Mouse (Mus musculus) monocyte, adult 5-6 weeks (primary cell): Measurements from ENCODE around the gene Slc6a17. TPM values are rescaled to one million over a fixed set of nuclear protein-coding genes. Genes with fewer than 3 reads are reported as not detected.

Experiments
- ATAC-seq: fragments of 153-309, 156-312 bp; replicated peaks from 2 replicates; pipeline ENCODE4 v1.8.0; 2017; ENCODE audit warnings: mild to moderate bottlenecking; ENCODE audit not compliant: low TSS enrichment, insufficient number of reproducible peaks, severe bottlenecking, poor library complexity, low FRiP score
- total RNA-seq: library from RNA; stranded (forward); fragments of 200-1000, 200-491, 200-594 nt; gene quantifications from 3 replicates; pipeline ENCODE4 v1.2.3, GENCODE M21; 2017

The Slc6a17 gene
- total RNA-seq, 1 experiment from 2014 or later = not detected

GRCm38 (mm10) chr3:107433614-107434013, 84.2 kb downstream of the Slc6a17 start:
- ATAC-seq = no peak

- ATAC-seq = no peak
These were observed 86.5 kb downstream of the Slc6a17 start for GRCm38 (mm10) chr3:107431268-107431667.

GRCm38 (mm10) chr3:107424258-107425041, 93.4 kb downstream of the Slc6a17 start:
- ATAC-seq = no peak

DNA sequence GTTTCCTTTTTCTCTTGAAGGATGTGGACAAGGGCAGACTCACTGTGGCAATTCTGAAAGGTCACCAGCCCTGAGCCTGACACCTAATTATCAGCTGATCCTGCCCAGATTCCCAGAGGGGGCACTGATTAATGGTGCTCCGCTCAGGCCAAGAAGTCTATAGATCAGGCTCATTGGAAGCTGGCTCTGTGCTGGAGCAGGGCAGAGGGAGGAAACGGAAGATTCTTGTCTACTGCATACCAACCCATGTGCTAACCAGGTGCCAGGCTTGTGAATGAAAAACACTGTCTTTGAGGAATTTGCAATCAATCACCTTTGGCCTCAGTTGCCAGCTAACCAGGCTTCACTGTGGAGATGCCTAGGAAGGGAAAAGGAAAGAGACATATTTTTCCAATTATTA, 97.7 kb downstream of the Slc6a17 start:
- ATAC-seq = no peak

Other genes with a start within 250 kb of the Slc6a17 start
- gene Lamtor5, start 239.2 kb downstream of the Slc6a17 start, total RNA-seq = 53.9 to 104 TPM (median 75.6 TPM) in 3 replicates
- gene Slc16a4, start 226.8 kb downstream of the Slc6a17 start, total RNA-seq = 0.67 to 1.1 TPM (median 0.96 TPM) in 3 replicates
- gene Rbm15, start 184.3 kb downstream of the Slc6a17 start, total RNA-seq = 22.2 to 45.8 TPM (median 22.5 TPM) in 3 replicates
- gene Kcnc4, start 58.5 kb downstream of the Slc6a17 start, total RNA-seq = not detected in 3 replicates
- gene Ubl4b, start 37.1 kb upstream of the Slc6a17 start, total RNA-seq = not detected in 3 replicates
- not detected in 3 replicates for gene Alx3, start 77.0 kb upstream of the Slc6a17 start, total RNA-seq
- gene Gm10961, start 113.3 kb upstream of the Slc6a17 start, total RNA-seq = not detected in 3 replicates
- 15.1 to 43.4 TPM (median 42.9 TPM) in 3 replicates for gene Strip1, start 113.7 kb upstream of the Slc6a17 start, total RNA-seq
- gene Ahcyl1, start 178.5 kb upstream of the Slc6a17 start, total RNA-seq = 42.0 to 72.7 TPM (median 53.6 TPM) in 3 replicates
- gene Csf1, start 242.5 kb upstream of the Slc6a17 start, total RNA-seq = 18.1 to 110 TPM (median 76.3 TPM) in 3 replicates